Mouse (Mus musculus) cerebellum, adult 9-11 months (tissue): Measurements from ENCODE around the gene Fev.

Source experiments
- DNase-seq: peaks from one replicate; pipeline ENCODE4 v3.0.0; 2022

Gene Fev

DNA sequence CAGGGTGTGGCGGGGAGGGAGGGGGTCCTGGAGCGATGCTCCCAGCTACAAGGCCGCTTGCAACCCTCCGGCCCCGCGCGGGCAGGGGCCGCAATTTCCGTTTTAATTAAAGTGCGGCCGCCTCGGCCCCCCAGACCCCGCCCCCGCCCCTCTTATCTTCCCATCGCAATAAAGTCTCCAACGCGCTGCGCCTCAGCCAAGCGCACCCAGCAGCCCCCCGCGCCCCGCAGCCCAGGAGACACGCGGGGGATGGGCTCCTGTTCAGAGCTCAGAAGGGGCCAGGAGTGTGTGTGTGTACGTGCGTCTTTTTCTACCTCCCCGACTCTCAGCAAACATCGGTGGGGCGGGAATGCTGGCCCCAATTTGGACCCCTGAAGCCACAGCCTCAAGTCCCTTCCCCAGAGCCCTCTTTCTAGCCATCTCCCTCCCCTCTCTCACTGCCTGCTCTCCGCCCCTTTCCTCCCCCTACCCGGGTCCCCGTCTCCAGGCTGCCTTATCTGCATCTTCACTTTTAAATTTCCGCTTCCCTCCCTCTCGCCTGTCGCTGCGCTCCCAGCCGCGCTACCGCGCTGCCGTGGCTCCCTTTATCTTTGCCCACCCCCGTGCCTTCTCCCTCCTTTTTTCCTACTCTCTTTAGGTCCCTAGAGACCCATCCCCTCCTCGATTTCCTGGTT lies at the start of gene Fev:
Gene Fev (minus strand): TSS at position 51 of the 674 bp plus-strand sequence.
- no peak for DNase-seq

DNA sequence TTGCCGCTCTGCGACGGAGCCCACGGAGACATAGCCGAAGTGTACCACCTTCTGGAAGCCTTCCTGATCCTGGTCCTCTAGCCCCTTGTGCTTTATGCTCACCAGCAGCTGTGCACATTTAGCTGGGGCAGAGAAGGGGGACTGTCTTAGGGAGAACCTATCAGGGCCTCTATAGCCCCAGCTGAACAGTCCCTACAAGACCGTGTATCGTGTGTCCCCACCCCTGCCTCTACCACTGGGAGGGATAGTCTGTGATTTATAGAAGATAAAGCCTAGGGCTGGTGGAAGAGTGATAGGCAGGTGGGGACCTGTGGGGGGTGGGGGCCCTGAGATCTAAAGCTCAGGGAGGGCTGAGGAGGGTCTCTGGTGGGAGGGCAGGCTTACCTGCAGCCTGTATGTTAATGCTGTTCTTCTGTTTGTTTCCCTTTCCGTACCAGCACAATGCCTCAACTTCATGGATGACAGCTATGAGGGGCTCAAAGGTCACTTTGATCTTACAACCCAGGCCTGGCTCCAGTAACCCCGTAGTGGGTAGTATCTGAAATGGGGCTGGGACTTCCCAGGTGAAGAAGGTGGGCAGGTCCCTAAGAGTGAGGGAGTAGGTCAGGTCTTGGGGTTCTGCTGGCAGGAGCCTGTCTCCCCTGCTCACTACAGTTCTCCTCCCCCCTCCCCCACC lies 42.5 kb upstream of the Fev start:
- no peak for DNase-seq

- DNase-seq: no peak
These were observed 41.5 kb upstream of the Fev start for GRCm38 (mm10) chr1:74926721-74927120.

GRCm38 (mm10) chr1:74924464-74924863 lies 39.2 kb upstream of the Fev start:
- no peak for DNase-seq

DNA sequence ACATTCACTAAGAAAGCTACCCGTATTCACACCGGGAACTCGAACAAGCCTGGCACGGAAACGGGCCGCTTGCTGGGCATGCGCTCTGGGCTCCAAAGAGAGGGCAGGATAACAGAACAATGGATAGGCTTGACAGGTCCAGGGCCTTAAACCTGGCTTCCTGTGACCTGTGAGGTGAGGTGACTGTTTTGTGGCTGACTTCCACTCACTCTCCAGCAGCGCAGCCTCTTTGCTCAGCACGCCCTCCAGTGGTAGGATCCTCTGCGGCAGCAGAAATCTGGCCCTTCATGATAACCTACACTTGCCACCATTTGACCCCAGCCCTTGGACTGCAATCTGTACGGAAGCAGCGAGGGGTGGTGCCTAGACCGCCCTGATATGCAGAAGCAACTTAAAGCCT lies 30.5 kb upstream of the Fev start:
- no peak for DNase-seq

DNA sequence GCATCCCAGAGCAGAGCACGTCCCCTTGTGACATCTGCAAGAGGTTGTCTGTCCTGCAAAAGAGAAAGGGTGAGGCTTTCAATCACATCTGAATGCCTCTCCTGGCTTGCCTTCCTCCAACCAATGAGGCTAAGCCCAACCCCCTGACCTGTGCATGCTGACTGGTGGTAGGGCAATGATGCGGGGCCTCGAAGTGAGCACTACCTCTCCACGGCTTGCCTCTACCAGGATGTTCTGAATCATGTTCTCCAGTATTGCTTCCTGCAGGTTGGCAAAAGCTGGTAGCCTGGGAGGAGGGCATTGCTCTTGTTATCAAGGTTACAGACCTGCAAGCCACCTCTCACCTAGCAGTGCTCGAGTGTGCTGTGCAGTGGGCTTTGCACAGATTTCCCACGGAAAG lies 17.0 kb upstream of the Fev start:
- DNase-seq: no peak

- DNase-seq: peak; percentile 38
These were observed 16.5 kb upstream of the Fev start for GRCm38 (mm10) chr1:74901686-74902085.

DNA sequence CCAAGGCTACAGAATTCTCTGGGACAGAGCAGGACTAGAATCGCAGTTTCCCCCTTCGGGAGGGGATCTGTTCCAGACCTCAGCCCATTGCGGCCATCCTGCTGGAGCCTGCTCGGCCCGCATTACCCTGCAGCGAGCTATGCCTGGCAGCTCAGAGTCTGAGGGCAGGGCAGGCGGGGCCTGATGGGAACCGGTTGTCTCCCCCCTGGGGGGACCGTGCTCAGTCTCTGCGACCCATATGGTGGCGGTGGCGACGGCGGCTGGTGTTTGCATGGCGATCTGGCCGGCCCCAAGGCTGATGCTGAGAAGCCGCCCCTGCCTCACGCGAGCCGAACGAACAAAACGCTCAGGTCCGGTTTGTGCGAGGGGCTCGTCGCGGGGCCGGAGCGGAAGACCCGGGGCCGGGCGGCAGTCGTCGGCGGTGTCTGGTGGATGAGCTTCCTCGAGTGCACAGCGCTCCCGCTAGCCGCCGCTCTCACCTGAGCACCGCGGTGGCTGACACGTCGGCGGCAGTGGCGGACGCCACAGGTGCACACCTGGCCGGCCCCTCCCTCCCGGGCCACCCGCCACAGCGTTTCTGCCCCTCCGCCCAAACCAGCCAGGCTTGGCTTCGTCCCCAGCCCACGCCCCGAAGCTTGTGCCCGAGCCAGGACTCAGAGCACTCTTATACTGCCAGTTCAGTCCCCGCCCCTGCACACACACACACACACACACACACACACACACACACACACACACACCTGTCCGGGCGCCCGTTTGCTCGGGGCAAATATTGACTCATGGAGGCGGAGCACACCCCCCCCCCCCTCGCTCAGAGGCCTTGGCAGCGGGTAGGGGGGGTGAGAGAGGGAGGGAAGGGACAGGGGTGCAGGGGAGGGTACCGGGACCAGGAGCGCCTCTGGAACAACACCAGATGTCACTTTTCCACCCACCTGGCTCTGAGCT lies 15.4 kb upstream of the Fev start:
- DNase-seq: no peak

DNA sequence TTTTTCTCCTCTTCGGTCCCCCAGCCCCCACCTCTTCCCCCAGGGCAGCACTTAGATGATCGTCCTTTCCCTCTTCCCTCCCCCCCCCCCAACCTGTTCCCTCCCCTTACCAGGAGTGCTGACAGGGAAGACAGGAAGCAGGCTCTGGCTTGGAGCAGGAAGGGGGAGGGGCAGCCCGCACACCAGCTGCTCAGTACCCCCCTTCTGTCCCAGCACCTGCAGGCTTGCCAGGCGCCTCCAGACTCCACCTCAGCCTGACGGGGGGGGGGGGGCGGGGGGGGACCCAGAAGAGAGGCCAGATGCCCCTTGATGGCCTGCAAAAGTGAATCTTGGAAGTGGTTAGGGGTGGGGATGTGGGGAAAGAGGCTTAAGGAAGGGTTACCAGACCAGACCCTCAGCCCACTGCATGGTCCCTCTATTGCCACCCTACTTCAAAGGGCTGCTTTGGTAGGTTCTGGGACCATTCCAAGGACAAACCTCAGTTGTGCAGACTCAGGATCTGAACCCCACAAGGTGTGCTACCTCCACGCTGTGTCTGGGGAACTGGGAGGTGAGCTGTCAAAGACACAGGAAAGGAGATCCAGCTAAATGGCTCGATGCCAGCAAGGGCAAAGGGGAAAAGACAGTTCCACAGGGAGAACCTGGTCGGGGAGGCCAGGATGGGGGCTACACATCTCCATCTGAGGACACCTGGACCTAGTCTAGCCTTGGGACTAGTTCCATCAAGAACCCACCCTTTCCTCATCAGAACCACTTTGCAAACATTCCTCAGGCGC lies 13.6 kb upstream of the Fev start:
- DNase-seq: no peak

- no peak for DNase-seq
These were observed 12.8 kb upstream of the Fev start for GRCm38 (mm10) chr1:74897976-74898375.

- DNase-seq: peak; percentile 53
These were observed 9.7 kb upstream of the Fev start for GRCm38 (mm10) chr1:74894966-74895365.

- peak; percentile 40 for DNase-seq
These were observed 8.1 kb upstream of the Fev start, which contains the start of gene Cryba2 for GRCm38 (mm10) chr1:74893134-74893855. Gene Cryba2, minus strand, starts transcription at chr1:74893143.

- no peak for DNase-seq
These were observed 7.3 kb upstream of the Fev start for GRCm38 (mm10) chr1:74892351-74893133.

GRCm38 (mm10) chr1:74891513-74891912 lies 6.3 kb upstream of the Fev start:
- no peak for DNase-seq

DNA sequence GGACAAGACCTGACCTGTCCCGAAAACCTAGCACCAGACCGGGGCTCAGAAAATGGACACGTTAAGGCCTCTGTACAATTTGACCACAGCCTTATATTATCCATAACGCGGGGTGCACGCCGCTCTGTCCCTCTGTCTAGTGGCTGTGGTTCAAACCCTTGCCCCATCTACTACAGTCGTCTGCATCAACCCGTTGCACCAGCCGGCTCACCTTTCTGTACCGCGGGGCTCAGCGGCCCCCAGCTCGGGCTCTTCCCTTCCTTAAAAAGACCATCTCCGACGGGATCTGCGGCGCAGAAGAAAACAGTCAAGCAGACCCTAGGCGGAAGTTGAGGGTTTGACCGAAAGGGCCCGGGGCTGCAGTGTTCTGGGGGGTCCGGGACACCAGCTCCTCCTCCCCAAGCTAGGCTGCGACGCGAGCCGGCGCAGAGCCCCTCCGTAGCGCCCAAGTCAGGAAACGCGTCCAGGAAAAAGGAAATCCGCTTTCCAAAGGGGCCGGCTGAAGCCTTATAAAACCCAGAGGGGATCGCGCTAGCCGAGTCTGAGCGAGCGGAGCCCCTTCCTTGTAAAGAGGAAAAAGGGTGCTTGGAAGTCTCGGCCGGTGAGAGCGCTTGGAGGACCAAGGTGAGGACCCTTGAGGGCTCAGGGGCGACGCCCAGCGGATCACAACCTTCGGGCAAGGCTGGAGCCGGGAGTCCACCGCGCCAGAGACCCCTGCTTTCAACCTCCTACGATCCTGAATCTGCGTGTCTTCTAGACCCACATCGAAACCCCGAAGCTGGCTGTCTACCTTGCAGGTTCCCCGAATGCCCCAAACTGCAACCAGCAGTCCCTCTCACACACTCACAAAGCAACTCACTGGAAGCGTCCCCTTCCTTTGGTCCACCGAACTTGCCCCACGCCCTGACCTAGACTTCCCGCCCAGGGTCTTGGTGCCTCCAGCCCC lies 750 bp downstream of the Fev start:
- DNase-seq: no peak

- no peak for DNase-seq
These were observed 1.8 kb downstream of the Fev start for GRCm38 (mm10) chr1:74883441-74883840.

DNA sequence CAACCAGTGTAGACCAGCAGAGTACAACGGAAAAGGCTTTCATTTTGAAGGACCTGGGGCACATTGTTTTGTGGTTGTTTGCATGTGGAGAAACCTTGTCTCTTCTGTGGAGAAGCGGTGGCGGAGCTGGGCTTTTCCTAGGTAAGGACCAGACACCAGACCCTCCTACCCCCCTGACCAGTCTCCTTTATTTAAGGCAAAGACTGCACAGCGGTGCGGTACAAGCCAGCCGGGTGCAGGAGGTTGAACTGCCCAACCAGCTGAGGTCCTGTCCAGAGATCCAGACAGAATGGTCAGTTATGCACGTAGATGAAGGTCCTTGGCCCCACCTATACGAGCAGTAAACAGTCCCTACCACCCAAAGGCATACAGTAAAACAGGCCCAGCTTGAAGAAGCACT lies 2.4 kb downstream of the Fev start:
- no peak for DNase-seq

- DNase-seq: no peak
These were observed 3.0 kb downstream of the Fev start for GRCm38 (mm10) chr1:74882055-74882734.

GRCm38 (mm10) chr1:74880785-74881360 lies 4.3 kb downstream of the Fev start:
- peak; percentile 73 for DNase-seq
